Mouse (Mus musculus) midbrain, embryonic 11.5 days (tissue): ENCODE measurements at regions not wholly inside any gene's neighbourhood (a gene's known extent, or its start where the extent isn't known, plus 50 kb on each side); places are given as distances from the start of the nearest gene placed in this dataset.

Experiments
- ATAC-seq: fragments of 200-750 bp; cut with Nextera tagmentation; 2 replicates; pipeline ENCODE4 v1.8.0; 2017; ENCODE audit warnings: moderate TSS enrichment, moderate library complexity; ENCODE audit not compliant: low FRiP score
- DNase-seq: peaks from one replicate; pipeline ENCODE4 v3.0.0; 2015; ENCODE audit warnings: low spot score; ENCODE audit errors: missing footprints
- H3K27ac ChIP-seq: fragments of 300-500 bp; sonication (generic); 2 replicates; pipeline ENCODE4 v1.5.1; 2014; ENCODE audit warnings: low read depth, low read length
- H3K27me3 ChIP-seq: fragments of 300-500 bp; sonication (generic); 2 replicates; pipeline ENCODE4 v1.6.1; 2014; ENCODE audit warnings: mild to moderate bottlenecking, low read length, moderate library complexity, mixed read lengths; ENCODE audit not compliant: control insufficient read depth, insufficient read depth
- H3K36me3 ChIP-seq: fragments of 300-500 bp; sonication (generic); 2 replicates; pipeline ENCODE4 v1.6.1; 2014; ENCODE audit warnings: mild to moderate bottlenecking, low read length, moderate library complexity, mixed read lengths; ENCODE audit not compliant: control insufficient read depth, insufficient read depth
- H3K4me1 ChIP-seq: fragments of 300-500 bp; sonication (generic); 2 replicates; pipeline ENCODE4 v1.6.1; 2014; ENCODE audit warnings: low read length; ENCODE audit not compliant: control insufficient read depth, insufficient read depth
- H3K4me2 ChIP-seq: fragments of 300-500 bp; sonication (generic); 2 replicates; pipeline ENCODE4 v1.6.1; 2014; ENCODE audit warnings: mild to moderate bottlenecking, moderate library complexity
- H3K4me3 ChIP-seq: fragments of 300-500 bp; sonication (generic); 2 replicates; pipeline ENCODE4 v1.5.1; 2014; ENCODE audit warnings: low read depth, low read length
- H3K9ac ChIP-seq: fragments of 300-500 bp; sonication (generic); 2 replicates; pipeline ENCODE4 v1.6.1; 2014; ENCODE audit warnings: low read length
- H3K9me3 ChIP-seq: fragments of 300-500 bp; sonication (generic); 2 replicates; pipeline ENCODE4 v1.6.1; 2016; ENCODE audit warnings: low read length; ENCODE audit not compliant: control insufficient read depth
- WGBS: fragments of 180-500 bp; shearing (Covaris S2); extraction: QIAGEN DNeasy Blood & Tissue Kit; methylation state at CpG from one replicate; pipeline ENCODE4 v1.1.7; 2014; 5-methylcytosine and 5-hydroxymethylcytosine counted together

DNA sequence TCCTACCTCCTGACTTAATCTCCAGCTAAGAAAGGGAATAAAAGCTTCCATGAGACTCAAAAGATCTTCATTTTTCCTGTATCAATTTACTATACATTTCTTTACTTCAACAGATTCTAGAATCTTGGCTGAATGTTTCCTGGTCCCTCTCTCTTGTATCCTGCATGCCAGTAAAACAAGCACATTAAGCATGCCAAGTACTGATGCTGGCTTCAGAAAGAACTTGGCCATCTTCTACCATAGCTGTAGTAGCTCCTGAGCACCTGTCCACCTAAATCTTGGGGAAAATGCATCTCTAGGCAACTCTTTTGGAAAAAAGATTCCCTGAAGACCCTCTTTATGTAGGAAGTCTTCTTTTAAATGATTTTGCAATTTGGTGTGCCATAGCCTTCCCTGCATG is 140.5 kb upstream of the Kcnip4 start:
- H3K4me1 ChIP-seq, result no peaks in the 10 kb centered on the region
- no peaks in the 10 kb centered on the region for H3K36me3 ChIP-seq
- DNase-seq (no peak), ATAC-seq (no peak)
- no peaks in the 10 kb centered on the region for H3K9me3 ChIP-seq
- no peaks in the 10 kb centered on the region for H3K27me3 ChIP-seq
- no peak overlapping the region for H3K4me3 ChIP-seq
- no peak overlapping the region for H3K4me2 ChIP-seq
- H3K9ac ChIP-seq, result no peak overlapping the region
- no peak overlapping the region for H3K27ac ChIP-seq

DNA sequence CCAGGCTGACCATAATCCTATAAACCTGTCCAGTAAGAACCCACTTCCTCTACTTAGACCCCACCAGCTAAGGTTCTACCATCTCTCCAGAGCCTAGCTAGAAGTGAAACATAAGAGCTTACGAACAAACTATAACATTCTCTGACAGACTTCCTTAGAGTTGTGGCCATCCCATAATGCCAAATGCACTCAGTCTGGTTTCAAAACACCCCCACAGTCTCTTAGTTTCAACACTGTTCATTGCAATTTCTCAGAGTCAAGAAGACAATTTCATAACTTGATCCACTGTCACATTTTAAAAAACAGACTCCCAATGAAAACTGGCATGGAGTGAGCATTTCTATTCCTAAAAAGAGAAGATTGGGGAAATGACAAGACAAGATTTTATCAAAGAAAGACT is 139.2 kb upstream of the Kcnip4 start:
- H3K36me3 ChIP-seq, result no peaks in the 10 kb centered on the region

DNA sequence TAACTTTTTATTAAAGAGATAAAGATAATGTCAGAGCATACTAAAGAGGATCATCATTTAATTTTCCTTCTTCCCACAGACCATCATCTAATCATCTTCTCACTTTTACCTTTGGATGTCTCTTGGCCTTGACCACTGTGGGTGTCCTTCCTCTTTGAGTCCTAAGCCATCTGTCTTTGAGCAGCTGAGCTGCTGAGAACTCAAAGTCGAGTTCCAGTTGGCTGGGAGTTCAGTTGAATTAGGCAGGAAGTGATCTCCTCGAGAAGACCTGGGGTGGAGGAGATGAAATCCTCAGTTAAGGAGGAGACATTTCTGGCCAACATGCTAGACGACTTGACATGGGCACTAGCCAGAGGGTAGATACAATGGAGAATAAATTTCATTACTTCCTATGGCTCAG is 137.4 kb upstream of the Kcnip4 start:
- H3K27me3 ChIP-seq, result no peaks in the 10 kb centered on the region
- H3K36me3 ChIP-seq, result no peaks in the 10 kb centered on the region
- no peak overlapping the region for H3K4me3 ChIP-seq
- ATAC-seq (no peak), DNase-seq (no peak)
- H3K9me3 ChIP-seq, result no peaks in the 10 kb centered on the region
- no peak overlapping the region for H3K4me2 ChIP-seq
- no peaks in the 10 kb centered on the region for H3K4me1 ChIP-seq
- WGBS, result 67% methylated on average over 3 of the region's 3 CpGs
- no peak overlapping the region for H3K9ac ChIP-seq
- no peak overlapping the region for H3K27ac ChIP-seq

More for the DNA sequence above, 139.2 kb upstream of the Kcnip4 start:
- Histone ChIP-seq H3K4me2 (no peak overlapping the region), H3K4me1 (no peaks in the 10 kb centered on the region), H3K9me3 (no peaks in the 10 kb centered on the region), H3K9ac (no peak overlapping the region), H3K27me3 (no peaks in the 10 kb centered on the region), H3K27ac (no peak overlapping the region), H3K4me3 (no peak overlapping the region)
- WGBS, result 96% methylated on average over 1 of the region's 1 CpGs
- no peak for ATAC-seq
- DNase-seq, result no peak

DNA sequence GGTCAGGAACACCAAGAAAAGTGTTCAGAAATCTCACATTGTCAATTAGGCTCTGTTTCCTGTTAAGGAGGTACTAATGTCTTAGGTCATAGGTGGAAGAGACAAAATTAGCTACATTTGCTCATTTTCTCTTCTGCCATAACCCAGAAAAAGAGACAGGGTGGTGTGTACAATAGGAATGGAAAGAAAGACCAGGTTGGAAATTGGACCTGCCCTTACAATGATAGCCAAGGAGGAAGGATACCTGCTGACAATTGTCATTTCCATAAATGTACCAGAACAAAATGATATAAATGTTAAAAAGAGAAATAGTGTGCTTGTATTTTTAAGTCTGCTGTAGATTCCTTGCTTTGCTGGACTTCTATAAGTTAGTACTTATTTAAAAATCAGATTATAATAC is 135.9 kb upstream of the Kcnip4 start:
- DNase-seq (no peak), ATAC-seq (no peak)
- no peak overlapping the region for H3K9ac ChIP-seq
- no peak overlapping the region for H3K4me3 ChIP-seq
- H3K4me2 ChIP-seq, result no peak overlapping the region
- H3K27ac ChIP-seq, result no peak overlapping the region
- H3K36me3 ChIP-seq, result no peaks in the 10 kb centered on the region
- H3K27me3 ChIP-seq, result no peaks in the 10 kb centered on the region
- H3K9me3 ChIP-seq, result no peaks in the 10 kb centered on the region
- no peaks in the 10 kb centered on the region for H3K4me1 ChIP-seq

DNA sequence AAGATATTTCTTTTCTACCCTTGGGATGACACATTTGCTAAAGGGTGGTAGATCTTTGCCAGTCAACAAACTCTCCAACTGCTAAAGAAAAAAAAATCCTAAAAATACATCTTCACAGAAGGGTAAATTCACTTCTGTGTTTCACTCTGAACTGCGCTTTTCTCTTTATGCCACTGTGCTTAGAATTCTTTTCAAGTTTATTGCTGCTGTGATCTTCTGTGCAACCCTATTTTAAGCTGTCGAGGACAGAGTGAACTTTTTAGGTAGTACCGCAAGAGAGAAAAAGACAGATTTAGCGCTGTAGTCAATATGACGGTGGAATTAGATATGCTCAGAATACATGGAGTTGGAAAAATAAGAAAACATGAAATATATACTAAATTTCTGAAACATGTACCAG is 126.2 kb upstream of the Kcnip4 start:
- Histone ChIP-seq H3K4me2 (no peak overlapping the region), H3K27me3 (no peaks in the 10 kb centered on the region), H3K9ac (no peak overlapping the region), H3K36me3 (no peaks in the 10 kb centered on the region), H3K27ac (no peak overlapping the region), H3K9me3 (no peaks in the 10 kb centered on the region), H3K4me3 (no peak overlapping the region), H3K4me1 (no peaks in the 10 kb centered on the region)
- no peak for ATAC-seq
- WGBS, result 92% methylated on average over 5 of the region's 5 CpGs
- DNase-seq, result no peak

DNA sequence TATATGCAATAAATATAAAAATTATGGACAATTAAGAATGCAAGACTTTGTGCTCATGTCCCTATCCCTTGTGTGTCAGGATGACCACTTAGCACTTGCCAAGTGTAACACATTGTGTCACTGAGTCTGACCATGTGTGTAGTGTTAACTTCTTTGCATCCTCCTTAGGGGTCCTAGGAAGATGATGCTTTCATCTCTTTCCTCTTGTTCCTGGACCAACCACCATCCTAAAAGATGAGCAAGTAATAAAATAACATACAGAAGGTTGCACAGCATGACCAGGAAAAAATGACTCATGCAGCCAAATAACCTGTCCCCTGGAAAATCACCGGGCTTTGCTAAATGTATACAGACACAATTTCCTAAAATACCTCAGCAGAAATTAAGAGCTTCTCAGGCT is 121.1 kb upstream of the Kcnip4 start:
- ATAC-seq (no peak), DNase-seq (no peak)
- Histone ChIP-seq H3K27ac (no peak overlapping the region), H3K36me3 (no peaks in the 10 kb centered on the region), H3K4me2 (no peak overlapping the region), H3K9ac (no peak overlapping the region), H3K4me3 (no peak overlapping the region), H3K4me1 (no peaks in the 10 kb centered on the region), H3K9me3 (no peaks in the 10 kb centered on the region), H3K27me3 (no peaks in the 10 kb centered on the region)
- 86% methylated on average over 1 of the region's 1 CpGs for WGBS

DNA sequence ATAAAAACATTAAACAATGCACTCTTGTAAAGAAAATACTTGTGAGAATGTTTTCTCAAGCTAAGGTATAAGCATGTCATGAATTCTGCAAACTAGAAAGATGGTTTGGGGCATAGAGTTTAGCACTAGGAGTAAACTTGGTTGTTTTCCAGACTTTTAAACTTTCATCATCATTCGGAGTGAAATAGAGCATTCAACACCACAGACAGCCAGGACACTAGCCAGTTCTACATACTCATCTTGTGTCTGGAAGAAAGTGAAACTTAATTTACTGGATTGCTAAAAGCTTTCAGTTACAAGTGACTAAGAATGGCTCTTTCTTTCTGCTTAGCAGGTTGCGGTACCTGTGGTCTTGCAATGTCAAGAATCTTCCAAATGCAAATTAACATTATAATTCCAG is 119.9 kb upstream of the Kcnip4 start:
- no peak overlapping the region for H3K9ac ChIP-seq
- H3K27ac ChIP-seq, result no peak overlapping the region
- ATAC-seq, result no peak
- H3K36me3 ChIP-seq, result no peaks in the 10 kb centered on the region
- no peak for DNase-seq
- no peak overlapping the region for H3K4me2 ChIP-seq
- H3K27me3 ChIP-seq, result no peaks in the 10 kb centered on the region
- WGBS, result 83% methylated on average over 2 of the region's 2 CpGs
- H3K4me1 ChIP-seq, result no peaks in the 10 kb centered on the region
- H3K4me3 ChIP-seq, result no peak overlapping the region
- H3K9me3 ChIP-seq, result no peaks in the 10 kb centered on the region

DNA sequence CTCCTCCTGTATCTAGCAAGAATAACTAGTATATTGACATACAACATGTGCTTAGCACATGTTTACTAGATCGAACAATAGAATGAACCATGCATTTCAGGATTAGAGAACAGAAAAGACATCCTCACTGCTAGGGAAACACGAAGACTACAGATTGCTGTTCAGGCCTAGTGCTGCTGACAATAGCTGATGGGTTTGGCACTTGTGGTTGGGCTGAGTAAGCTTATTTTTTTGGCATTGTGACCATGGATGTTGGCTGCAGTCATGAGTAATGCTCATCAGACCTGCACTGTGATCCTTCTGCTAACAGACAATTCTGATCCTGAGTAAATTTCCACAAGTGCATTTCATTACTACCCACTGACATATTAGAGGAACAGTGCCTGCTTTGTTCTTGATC is 117.7 kb upstream of the Kcnip4 start:
- DNase-seq (no peak), ATAC-seq (no peak)
- H3K27ac ChIP-seq, result no peak overlapping the region
- no peak overlapping the region for H3K4me3 ChIP-seq
- no peak overlapping the region for H3K9ac ChIP-seq
- H3K27me3 ChIP-seq, result no peaks in the 10 kb centered on the region
- no peaks in the 10 kb centered on the region for H3K36me3 ChIP-seq
- H3K4me2 ChIP-seq, result no peak overlapping the region
- no peaks in the 10 kb centered on the region for H3K9me3 ChIP-seq
- H3K4me1 ChIP-seq, result no peaks in the 10 kb centered on the region
- 64% methylated on average over 2 of the region's 2 CpGs for WGBS

DNA sequence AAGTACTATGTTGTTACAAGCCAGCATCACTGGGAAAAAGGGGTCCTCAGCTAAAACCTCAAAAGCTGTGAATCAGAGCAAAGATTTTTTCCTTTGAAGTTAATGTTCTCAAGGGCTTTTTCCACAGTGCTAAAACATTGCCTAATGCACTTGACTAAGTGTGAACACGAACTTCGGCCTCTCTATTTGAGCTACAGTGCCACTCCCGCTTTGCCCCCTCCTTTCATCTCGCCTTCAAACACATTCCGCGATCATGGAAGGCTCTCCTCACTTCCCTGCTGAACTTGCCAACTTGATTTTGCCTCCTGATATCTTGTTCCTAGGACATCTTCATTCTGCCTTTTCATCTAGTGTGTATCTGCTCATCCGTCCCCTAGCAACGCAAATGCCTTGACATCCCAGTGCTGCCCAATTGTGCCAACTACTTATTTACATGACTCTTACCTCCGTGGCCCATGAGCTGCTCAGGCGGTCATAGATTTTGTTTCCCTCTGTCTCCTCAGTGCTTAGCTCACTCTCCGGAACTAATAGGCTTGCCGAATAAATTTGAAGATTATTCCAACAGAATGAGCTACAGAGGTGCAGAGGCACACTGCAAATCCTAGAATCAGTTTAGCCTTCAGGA is 116.6 kb upstream of the Kcnip4 start:
- Histone ChIP-seq H3K9me3 (no peaks in the 10 kb centered on the region), H3K27ac (no peak overlapping the region), H3K9ac (no peak overlapping the region), H3K36me3 (no peaks in the 10 kb centered on the region), H3K4me2 (no peak overlapping the region), H3K4me3 (no peak overlapping the region), H3K4me1 (no peaks in the 10 kb centered on the region), H3K27me3 (no peaks in the 10 kb centered on the region)
- DNase-seq (peak; percentile 91), ATAC-seq (peak; percentile 89)
- WGBS, result 50% methylated on average over 12 of the region's 12 CpGs

DNA sequence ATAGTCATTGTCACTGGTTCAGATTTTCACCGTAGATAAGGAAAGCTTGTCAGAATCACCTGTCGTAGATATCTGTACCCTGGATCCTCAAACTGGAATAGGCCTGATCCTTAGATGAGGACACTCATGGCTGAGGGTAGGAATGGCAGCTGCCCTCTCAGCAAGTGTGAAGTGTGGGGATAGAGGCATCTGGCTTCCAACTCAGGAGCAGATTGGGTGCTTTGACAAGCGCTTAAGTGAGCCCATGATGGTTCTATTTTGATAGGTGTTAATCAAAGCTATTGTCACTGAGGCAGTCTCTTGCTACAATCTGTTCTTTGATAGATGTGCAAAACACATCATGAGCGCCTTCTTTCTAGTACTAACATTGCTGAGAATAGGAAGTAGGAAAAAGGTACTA is 114.9 kb upstream of the Kcnip4 start:
- no peak overlapping the region for H3K27ac ChIP-seq
- H3K36me3 ChIP-seq, result no peaks in the 10 kb centered on the region
- H3K4me1 ChIP-seq, result no peaks in the 10 kb centered on the region
- WGBS, result 92% methylated on average over 4 of the region's 4 CpGs
- DNase-seq, result no peak
- no peaks in the 10 kb centered on the region for H3K9me3 ChIP-seq
- no peak overlapping the region for H3K4me3 ChIP-seq
- no peak overlapping the region for H3K9ac ChIP-seq
- no peak for ATAC-seq
- H3K4me2 ChIP-seq, result no peak overlapping the region
- no peaks in the 10 kb centered on the region for H3K27me3 ChIP-seq
